Mouse (Mus musculus): ENCODE results near the gene Hsdl1. TPM values are rescaled to one million over a fixed set of nuclear protein-coding genes. Genes with fewer than 3 reads are reported as not detected.
A peak's percentile ranks its signal among the peaks of the same experiment; 100 is the strongest.

Hsdl1 gene
- total and polyA plus RNA-seq, 2 experiments from 2014 or later, result 164 TPM

DNA sequence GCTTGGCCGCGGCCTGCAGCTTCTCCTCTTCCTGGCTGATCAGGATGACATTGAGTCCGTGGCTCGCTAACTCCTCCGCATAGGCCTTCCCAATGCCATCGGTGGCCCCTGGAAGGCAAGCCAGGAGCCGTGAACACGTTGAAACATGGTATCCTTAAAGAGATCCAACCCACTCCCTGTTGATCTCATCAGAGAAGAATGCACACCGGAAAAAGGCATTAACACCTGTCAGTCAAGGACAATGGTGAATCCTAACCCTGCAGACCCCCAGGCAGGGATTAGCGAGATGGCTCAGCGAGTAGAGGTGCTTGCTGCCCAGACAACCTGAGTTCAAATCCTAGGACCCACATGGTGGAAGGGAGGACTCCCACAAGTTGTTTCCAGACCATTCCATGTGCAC, 8.6 kb downstream of the Hsdl1 start:
- no peak for DNase-seq (ENCODE audit: low spot score)
- peaks cover 61% of the 10 kb centered on the region for H3K36me3 ChIP-seq (ENCODE audit: insufficient read depth, low read length)
- no peak for TF ChIP-seq CTCF (IDR thresholded peaks at IDR 0.05)

DNA sequence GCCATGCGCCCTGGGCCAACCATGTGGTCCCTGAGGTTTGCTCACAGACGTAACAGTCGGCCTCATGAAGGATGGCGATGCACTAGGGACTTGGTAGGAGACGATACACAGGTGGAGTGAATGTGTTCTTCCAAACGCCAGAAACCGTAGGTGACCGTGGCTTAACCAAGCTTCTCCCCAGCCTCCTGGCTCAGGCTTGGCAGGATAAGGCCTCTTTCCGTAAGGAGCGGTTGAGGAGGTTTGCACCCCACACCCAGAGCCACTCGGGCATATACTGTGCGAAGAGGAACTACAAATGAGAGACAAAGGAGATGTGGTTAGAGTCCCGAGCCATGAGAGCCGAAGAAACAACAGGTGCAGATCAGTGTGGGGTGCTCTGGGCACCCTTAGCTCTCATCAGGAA, 11.1 kb downstream of the Hsdl1 start:
- ATAC-seq (ENCODE audit: low FRiP score), result no peak
- TF ChIP-seq CTCF (IDR thresholded peaks at IDR 0.05), result no peak
- 94% methylated on average over 14 of the region's 14 CpGs for WGBS

More for the DNA sequence above, 8.6 kb downstream of the Hsdl1 start:
- WGBS, result 82% methylated on average over 11 of the region's 11 CpGs
- Histone ChIP-seq H3K9ac (replicated peaks; ENCODE audit: low read length, poor library complexity, severe bottlenecking) (no peak overlapping the region), H3K9me3 (ENCODE audit: low read length) (no peaks in the 10 kb centered on the region), H3K4me1 (ENCODE audit: insufficient read depth, low read length) (no peaks in the 10 kb centered on the region), H3K4me2 (ENCODE audit: low read depth, low read length, poor library complexity, severe bottlenecking) (no peak overlapping the region), H3K27me3 (ENCODE audit: insufficient read depth, low read length) (no peaks in the 10 kb centered on the region), H3K4me3 (ENCODE audit: low read depth, low read length) (no peak overlapping the region), H3K27ac (ENCODE audit: low read depth, low read length) (no peak overlapping the region)
- ATAC-seq (ENCODE audit: low FRiP score), result no peak

DNA sequence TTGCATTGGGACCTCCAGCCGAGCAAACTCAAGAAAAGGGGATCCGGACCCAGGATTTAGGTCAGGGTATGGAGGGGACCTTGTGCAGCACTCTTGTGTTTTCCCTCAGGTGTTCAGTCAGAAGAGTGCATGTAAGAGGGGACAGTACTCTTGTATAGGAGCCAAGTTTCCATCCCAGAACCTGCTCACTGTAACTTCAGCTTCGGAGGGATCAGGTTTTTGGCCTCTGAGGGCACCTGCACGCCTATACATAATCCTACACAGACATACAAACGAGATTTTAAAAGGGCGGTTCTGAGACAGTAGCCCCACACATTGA, 15.6 kb downstream of the Hsdl1 start:
- Histone ChIP-seq H3K27me3 (ENCODE audit: insufficient read depth, low read length) (no peaks in the 10 kb centered on the region), H3K9ac (replicated peaks; ENCODE audit: low read length, poor library complexity, severe bottlenecking) (peak overlapping the region; percentile 62), H3K9me3 (ENCODE audit: low read length) (no peaks in the 10 kb centered on the region), H3K4me1 (ENCODE audit: insufficient read depth, low read length) (peaks cover 6% of the 10 kb centered on the region; the same call in 1 of the 2 replicates), H3K36me3 (ENCODE audit: insufficient read depth, low read length) (peaks cover 31% of the 10 kb centered on the region), H3K4me2 (ENCODE audit: low read depth, low read length, poor library complexity, severe bottlenecking) (peak overlapping the region; percentile 86; the same call in 1 of the 2 replicates), H3K4me3 (ENCODE audit: low read depth, low read length) (peak overlapping the region; percentile 79; the same call in 1 of the 2 replicates), H3K27ac (ENCODE audit: low read depth, low read length) (peak overlapping the region; percentile 80; the same call in 1 of the 2 replicates)
- no peak for ATAC-seq (ENCODE audit: low FRiP score)
- no peak for DNase-seq (ENCODE audit: low spot score)
- no peak for TF ChIP-seq CTCF (IDR thresholded peaks at IDR 0.05)
- WGBS, result 89% methylated on average over 6 of the region's 6 CpGs

More for the DNA sequence above, 11.1 kb downstream of the Hsdl1 start:
- H3K4me1 ChIP-seq (ENCODE audit: insufficient read depth, low read length), result peaks cover 4% of the 10 kb centered on the region; the same call in 1 of the 2 replicates
- H3K4me3 ChIP-seq (ENCODE audit: low read depth, low read length), result no peak overlapping the region
- no peak overlapping the region for H3K4me2 ChIP-seq (ENCODE audit: low read depth, low read length, poor library complexity, severe bottlenecking)
- H3K36me3 ChIP-seq (ENCODE audit: insufficient read depth, low read length), result peaks cover 61% of the 10 kb centered on the region
- no peaks in the 10 kb centered on the region for H3K27me3 ChIP-seq (ENCODE audit: insufficient read depth, low read length)
- H3K9me3 ChIP-seq (ENCODE audit: low read length), result no peaks in the 10 kb centered on the region
- H3K27ac ChIP-seq (ENCODE audit: low read depth, low read length), result no peak overlapping the region
- no peak for DNase-seq (ENCODE audit: low spot score)
- no peak overlapping the region for H3K9ac ChIP-seq (replicated peaks; ENCODE audit: low read length, poor library complexity, severe bottlenecking)

- H3K27me3 ChIP-seq (ENCODE audit: insufficient read depth, low read length), result no peaks in the 10 kb centered on the region
- no peaks in the 10 kb centered on the region for H3K9me3 ChIP-seq (ENCODE audit: low read length)
- H3K4me2 ChIP-seq (ENCODE audit: low read depth, low read length, poor library complexity, severe bottlenecking), result peak within 1 kb of the TSS; percentile 86
- peak within 1 kb of the TSS; percentile 79 for H3K4me3 ChIP-seq (ENCODE audit: low read depth, low read length)
- H3K36me3 ChIP-seq (ENCODE audit: insufficient read depth, low read length), result peaks cover 26% of the 10 kb centered on the region
- H3K27ac ChIP-seq (ENCODE audit: low read depth, low read length), result peak within 1 kb of the TSS; percentile 93
- peaks cover 6% of the 10 kb centered on the region; the same call in 1 of the 2 replicates for H3K4me1 ChIP-seq (ENCODE audit: insufficient read depth, low read length)
- 8% methylated on average over 43 of the region's 63 CpGs for WGBS
- peak within 1 kb of the TSS; percentile 78 for H3K9ac ChIP-seq (replicated peaks; ENCODE audit: low read length, poor library complexity, severe bottlenecking)
- ATAC-seq (ENCODE audit: low FRiP score) (peak; percentile 98), DNase-seq (ENCODE audit: low spot score) (peak; percentile 97)
- peak; percentile 35 for TF ChIP-seq CTCF (IDR thresholded peaks at IDR 0.05)
Observed at GRCm38 (mm10) chr8:119558603-119559401, 16.2 kb downstream of the Hsdl1 start, which contains the start of gene Mbtps1. Gene Mbtps1, minus strand, starts transcription at chr8:119558735.

GRCm38 (mm10) chr8:119557821-119558602, 17.0 kb downstream of the Hsdl1 start:
- H3K27me3 ChIP-seq (ENCODE audit: insufficient read depth, low read length), result no peaks in the 10 kb centered on the region
- H3K36me3 ChIP-seq (ENCODE audit: insufficient read depth, low read length), result peaks cover 18% of the 10 kb centered on the region
- WGBS, result 1% methylated on average over 51 of the region's 55 CpGs
- H3K4me2 ChIP-seq (ENCODE audit: low read depth, low read length, poor library complexity, severe bottlenecking), result peak overlapping the region; percentile 86
- H3K27ac ChIP-seq (ENCODE audit: low read depth, low read length), result peak overlapping the region; percentile 93
- DNase-seq (ENCODE audit: low spot score) (peak; percentile 80), ATAC-seq (ENCODE audit: low FRiP score) (peak; percentile 91)
- no peaks in the 10 kb centered on the region for H3K9me3 ChIP-seq (ENCODE audit: low read length)
- H3K9ac ChIP-seq (replicated peaks; ENCODE audit: low read length, poor library complexity, severe bottlenecking), result peak overlapping the region; percentile 78
- H3K4me3 ChIP-seq (ENCODE audit: low read depth, low read length), result peak overlapping the region; percentile 79
- H3K4me1 ChIP-seq (ENCODE audit: insufficient read depth, low read length), result peaks cover 6% of the 10 kb centered on the region; the same call in 1 of the 2 replicates
- no peak for TF ChIP-seq CTCF (IDR thresholded peaks at IDR 0.05)
